15 mouse cellular contexts compared by ENCODE assay signal in the genomic region with DNA sequence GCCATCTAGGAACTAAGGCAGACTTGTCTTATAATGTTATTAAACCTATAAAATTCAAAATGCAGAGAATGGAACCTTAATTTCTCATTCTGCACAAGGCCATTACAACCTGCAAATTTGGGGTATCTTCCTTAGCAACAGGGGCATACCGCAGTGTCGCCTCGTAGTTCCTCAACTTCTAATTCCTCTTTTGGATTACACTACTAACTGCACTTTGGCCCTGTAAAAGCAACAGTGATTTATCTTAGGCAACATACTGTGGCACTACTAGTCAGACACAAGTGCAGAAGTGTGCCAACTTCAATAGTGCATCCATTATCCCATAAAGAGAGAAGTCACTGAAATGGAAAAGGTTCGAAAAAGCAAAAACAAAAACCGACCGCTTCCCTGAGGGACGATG.
"Had no signal": no experiment of that assay in that cellular context is flagged by ENCODE, and none has a peak within 500 bp of the region (broad histone marks: within the 10 kb centered on the region; RNA-seq: fewer than 3 reads in every experiment).

No protein-coding gene starts in this region.

- H3K36me3 ChIP-seq: liver, embryonic 15.5 days; midbrain, embryonic 15.5 days; stomach, embryonic 15.5 days had no signal

- H3K4me3 ChIP-seq: kidney, embryonic 15.5 days; left cerebral cortex, adult 2 months; limb, embryonic 10.5 days; liver, embryonic 15.5 days; megakaryocyte, embryonic 14.5 days; midbrain, embryonic 15.5 days; neural tube, embryonic 13.5 days; stomach, embryonic 15.5 days had no signal

- H3K9me3 ChIP-seq: kidney, embryonic 15.5 days; limb, embryonic 10.5 days; liver, embryonic 15.5 days; midbrain, embryonic 15.5 days; neural tube, embryonic 13.5 days; stomach, embryonic 15.5 days had no signal

- H3K4me2 ChIP-seq: kidney, embryonic 15.5 days; liver, embryonic 11.5 days; liver, embryonic 15.5 days; midbrain, embryonic 11.5 days; midbrain, embryonic 15.5 days; neural tube, embryonic 13.5 days; stomach, embryonic 15.5 days had no signal

- H3K27me3 ChIP-seq: kidney, embryonic 15.5 days; liver, embryonic 15.5 days; megakaryocyte, embryonic 14.5 days; midbrain, embryonic 15.5 days; neural tube, embryonic 13.5 days; stomach, embryonic 15.5 days had no signal

- H3K27ac ChIP-seq: kidney, embryonic 15.5 days; left cerebral cortex, adult 2 months; limb, embryonic 10.5 days; liver, embryonic 15.5 days; midbrain, embryonic 15.5 days; neural tube, embryonic 13.5 days; stomach, embryonic 15.5 days had no signal

- ATAC-seq: lung, postnatal 0 days; midbrain, embryonic 15.5 days had no signal

- H3K9ac ChIP-seq: kidney, embryonic 15.5 days; liver, embryonic 15.5 days; midbrain, embryonic 15.5 days; neural tube, embryonic 13.5 days; stomach, embryonic 15.5 days had no signal

- DNase-seq: kidney, postnatal 25 days; lung, adult 2 months; right cerebral cortex, postnatal 14 days; thymus, postnatal 36 days had no signal

- H3K4me1 ChIP-seq: liver, embryonic 15.5 days; megakaryocyte, embryonic 14.5 days had no signal
